Mouse (Mus musculus) heart, postnatal 0 days (tissue): ENCODE results near the gene Dnajc13.

Experiments used
- CTCF ChIP-seq: IDR thresholded peaks from 2 replicates; pipeline ENCODE4 v1.5.1; 2016; ENCODE audit warnings: antibody characterized with exemption, control low read depth, low read depth
- EP300 ChIP-seq: IDR thresholded peaks from 2 replicates; pipeline ENCODE4 v1.6.1; 2016; ENCODE audit warnings: antibody characterized with exemption, low read depth

GRCm38 (mm10) chr9:104169986-104170385 lies 92.7 kb downstream of the Dnajc13 start:
- TF ChIP-seq CTCF: no peak
- no peak for TF ChIP-seq EP300
